Mouse (Mus musculus) embryo, embryonic 11 days (tissue): Measurements from ENCODE around the gene Ifi206.

ENCODE experiments used
- DNase-seq: peaks from one replicate; pipeline ENCODE4 v3.0.0-alpha.2; 2015

The Ifi206 gene

DNA sequence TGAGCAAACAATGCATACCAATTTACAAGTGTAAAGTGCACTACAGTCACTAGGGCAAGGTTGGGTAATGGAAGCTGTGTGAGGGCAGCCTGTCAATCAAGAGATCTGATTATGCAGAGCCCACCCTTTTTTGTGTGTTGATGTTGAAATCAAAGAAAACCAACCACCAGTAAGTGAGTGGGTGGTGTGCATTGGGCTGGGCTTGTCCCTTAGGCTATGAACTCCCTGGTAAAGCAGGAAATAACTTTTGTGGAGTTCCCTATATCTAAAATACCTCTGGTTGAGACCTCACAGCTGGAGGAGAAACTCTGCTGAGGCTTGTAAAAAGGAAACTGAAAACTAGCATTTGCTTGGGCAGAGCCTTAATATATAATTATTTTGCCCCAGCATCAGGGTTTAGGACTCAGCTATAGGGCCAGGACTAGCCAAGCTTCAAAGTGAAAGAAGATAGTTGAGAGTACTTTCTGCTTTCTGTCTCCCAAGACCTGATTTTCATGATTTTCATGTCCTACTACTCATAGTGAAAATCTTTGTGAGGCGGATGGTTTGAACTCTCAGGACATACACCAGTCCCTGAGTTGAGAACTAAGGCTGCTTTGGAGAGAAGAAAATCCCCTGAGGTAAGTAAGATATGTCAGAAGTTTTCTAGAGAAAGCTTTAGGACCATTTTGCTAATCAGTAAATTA, 71.8 kb downstream of the Ifi206 start:
- DNase-seq, result no peak

DNA sequence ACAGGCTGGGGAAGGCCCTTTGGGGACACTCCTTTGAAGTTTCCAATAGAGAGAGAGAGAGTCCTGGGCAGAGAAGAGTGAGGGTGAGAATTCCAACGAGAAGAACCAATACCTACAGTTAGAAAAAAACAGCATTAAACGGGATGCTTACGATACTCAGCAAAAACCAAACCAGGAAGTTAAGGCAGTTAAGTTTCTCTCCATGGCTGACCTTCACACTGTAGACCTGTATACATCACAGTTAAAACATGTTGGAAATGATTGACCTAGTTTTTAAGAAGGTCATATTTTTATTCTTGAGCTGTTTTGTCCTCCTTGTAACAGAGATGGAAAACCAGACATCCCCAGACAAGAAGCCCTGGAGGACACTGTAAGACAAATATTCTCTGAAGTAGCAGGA, 72.3 kb downstream of the Ifi206 start:
- DNase-seq, result no peak
